Mouse (Mus musculus): Measurements from ENCODE around the gene Itm2a. TPM values are rescaled to one million over a fixed set of nuclear protein-coding genes. Genes with fewer than 3 reads are reported as not detected.

Gene Itm2a
- polyA plus RNA-seq, 1 experiment from 2014 or later, result 148 TPM

Other genes starting within 250 kb of the Itm2a start
- 0.17 and 0.51 TPM in 2 replicates for gene Gpr174, start 147.5 kb downstream of the Itm2a start, polyA plus RNA-seq (2014; fragmentation: Nextera tagmentation; extraction: Ambion mirVana)